Mouse (Mus musculus): ENCODE measurements around the gene Wdr41.

Wdr41 gene

GRCm38 (mm10) chr13:94976219-94977186 is at the start of gene Wdr41:
TSS of gene Wdr41 (plus strand) at chr13:94976344.
- DNase-seq: peak; percentile 91 to 92

DNA sequence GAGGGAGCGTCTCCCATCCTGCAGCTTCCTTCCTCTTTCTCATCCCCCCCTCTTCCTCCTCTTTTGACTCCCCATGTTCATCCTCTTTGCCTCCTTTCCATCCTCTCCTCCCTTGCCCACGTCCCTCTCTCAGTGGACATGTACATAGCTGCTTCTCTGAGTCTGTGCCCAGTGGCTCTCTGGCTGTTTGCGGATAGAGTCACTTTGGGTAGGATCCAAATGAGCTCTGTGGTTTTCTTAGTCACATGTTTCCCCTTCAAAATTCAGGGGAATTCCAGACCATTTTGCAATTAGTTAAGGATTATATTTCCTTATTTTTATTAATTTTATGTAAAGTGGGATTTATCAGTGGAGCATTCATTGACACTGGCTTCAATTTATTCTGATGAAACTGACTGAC is 48.1 kb upstream of the Wdr41 start:
- DNase-seq: no peak

DNA sequence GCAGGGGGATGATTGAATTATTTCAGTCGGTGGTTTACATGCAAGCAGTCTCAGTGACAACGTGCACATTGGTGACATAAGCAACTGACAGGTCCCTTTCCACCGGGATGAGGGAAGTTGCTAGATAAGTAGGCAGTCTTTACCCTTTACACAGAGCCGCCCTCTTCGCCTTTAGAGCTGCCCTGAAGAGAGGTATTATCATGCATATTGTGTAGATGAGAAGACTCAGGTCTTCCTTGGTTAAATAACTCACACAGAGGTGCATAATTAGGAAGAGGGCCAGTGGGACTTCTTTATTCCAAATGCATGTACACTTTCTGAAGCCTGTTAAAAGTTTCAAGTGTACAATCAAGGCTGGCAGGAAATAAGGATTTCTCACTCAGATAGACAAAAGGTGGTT is 37.7 kb upstream of the Wdr41 start:
- no peak for DNase-seq

DNA sequence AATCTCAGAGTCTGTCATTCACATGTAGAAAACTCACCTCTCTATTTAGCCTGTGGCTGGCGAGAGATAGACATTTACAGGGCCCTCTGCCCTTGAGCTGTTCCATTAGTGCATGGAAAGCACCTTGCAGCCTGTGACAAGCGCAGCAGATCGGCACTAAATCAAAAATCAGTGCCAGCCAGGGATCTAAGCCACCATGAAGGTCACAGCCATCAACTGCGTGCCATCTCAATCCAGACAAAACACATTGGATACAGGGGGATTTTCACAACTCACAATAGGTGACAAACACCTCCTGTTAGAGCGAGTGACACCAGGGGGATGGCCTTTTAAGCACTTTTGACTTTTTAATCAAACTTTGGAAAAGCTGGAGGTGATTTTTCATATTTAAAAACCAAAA is 36.0 kb upstream of the Wdr41 start:
- no peak for DNase-seq

GRCm38 (mm10) chr13:94941230-94941629 is 34.9 kb upstream of the Wdr41 start:
- peak; percentile 28 to 71 for DNase-seq

- DNase-seq: no peak
These were observed 20.2 kb upstream of the Wdr41 start for GRCm38 (mm10) chr13:94955941-94956340.

- no peak for DNase-seq
These were observed 18.2 kb upstream of the Wdr41 start for GRCm38 (mm10) chr13:94957965-94958364.

GRCm38 (mm10) chr13:94969992-94970553 is 6.1 kb upstream of the Wdr41 start:
- no peak for DNase-seq

DNA sequence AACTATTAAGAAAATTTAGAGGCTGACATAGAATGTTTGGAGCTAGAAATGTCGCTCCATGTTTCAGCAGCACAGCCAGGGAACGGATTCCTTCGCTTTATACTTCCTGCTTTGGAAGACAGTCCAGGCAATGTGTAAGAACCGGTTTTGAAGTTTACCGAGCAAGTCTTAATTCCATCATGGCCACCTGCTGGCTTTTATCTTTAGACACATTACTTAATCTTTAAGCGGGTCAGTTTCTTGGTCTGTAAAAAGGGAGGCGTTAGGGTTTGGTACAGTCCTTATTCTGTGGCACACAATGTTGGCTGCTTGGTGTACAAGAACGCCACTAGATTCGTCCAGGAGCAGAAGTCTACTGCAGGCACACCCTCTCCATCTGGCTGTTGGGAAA is 321 bp upstream of the Wdr41 start:
- DNase-seq: no peak

GRCm38 (mm10) chr13:94979081-94979480 is 2.9 kb downstream of the Wdr41 start:
- peak in 1 of 2 experiments; percentile 7 for DNase-seq

GRCm38 (mm10) chr13:94990516-94990915 is 14.4 kb downstream of the Wdr41 start:
- peak; percentile 47 to 57 for DNase-seq

GRCm38 (mm10) chr13:95007281-95007680 is 31.1 kb downstream of the Wdr41 start:
- no peak for DNase-seq

DNA sequence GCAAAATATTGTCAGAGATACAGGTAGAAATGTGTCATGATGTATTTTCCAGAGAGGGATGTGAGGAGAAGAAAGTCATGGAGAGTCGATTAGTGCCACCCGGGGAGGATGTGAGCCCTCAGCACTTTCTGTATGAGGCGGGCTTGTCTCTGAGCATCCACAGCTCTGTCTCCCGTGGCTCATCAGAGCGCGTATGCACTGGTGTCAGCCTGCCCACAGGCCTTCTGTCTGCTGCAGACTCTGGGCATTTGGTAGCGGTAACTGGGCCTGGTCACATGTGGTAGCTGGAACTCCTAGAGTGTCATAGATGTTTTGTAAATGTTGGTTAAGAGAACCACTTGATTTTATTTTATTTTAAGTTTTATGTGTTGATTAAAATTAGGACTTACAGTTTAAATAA is 33.1 kb downstream of the Wdr41 start:
- DNase-seq: no peak

DNA sequence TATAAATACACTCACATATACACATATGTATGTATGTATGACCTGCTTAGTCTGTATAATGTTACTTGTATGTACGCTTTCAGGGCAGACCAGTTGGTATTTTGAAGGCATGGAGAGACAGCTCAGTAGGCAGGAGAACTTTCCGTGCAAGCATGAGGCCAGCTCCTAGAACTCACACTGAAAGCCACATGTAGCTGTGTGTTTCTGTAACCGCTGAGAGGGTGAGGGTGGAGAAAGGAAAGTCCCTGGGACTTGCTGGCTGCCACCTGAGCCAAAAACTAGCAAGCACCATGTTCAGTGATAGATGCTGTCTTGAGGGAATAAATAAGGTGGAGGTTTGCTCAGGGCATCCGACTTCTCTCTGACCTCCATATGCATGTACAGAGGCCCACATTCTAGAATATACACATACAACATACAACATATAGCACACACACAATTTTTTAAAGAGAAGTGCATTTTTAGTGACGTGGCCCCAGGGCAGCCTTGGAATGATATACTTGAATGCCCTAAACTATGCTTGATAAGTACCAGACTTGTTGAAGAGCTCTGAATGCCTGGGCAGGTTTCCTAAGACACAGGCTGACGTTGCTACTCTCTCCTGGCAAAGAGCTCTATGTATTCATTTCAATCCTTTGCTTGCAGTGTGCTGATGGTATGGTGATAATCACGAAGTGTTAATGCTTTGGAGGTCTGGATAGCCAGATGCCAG is 35.6 kb downstream of the Wdr41 start:
- no peak for DNase-seq

GRCm38 (mm10) chr13:95017278-95017677 is 41.1 kb downstream of the Wdr41 start:
- DNase-seq: no peak

DNA sequence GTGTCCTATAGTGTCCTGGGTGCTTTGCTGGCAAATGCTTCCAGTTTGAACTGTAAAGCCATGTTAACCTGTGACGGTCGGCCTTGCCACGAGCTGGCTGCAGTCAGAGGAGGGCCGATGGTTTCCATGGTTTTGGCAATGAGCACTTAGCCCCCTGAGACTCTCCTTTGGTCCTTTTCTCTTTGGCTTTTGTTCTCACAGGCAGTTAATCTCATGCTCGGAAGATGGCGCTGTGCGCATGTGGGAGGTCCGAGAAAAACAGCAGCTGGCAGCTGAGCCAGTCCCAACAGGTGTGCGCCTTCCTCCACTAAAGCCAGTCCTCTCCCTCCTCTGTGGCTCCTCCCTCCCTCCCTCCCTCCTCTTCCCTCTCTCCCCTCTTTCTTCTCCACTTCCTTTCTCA is 41.8 kb downstream of the Wdr41 start:
- peak; percentile 32 to 66 for DNase-seq

DNA sequence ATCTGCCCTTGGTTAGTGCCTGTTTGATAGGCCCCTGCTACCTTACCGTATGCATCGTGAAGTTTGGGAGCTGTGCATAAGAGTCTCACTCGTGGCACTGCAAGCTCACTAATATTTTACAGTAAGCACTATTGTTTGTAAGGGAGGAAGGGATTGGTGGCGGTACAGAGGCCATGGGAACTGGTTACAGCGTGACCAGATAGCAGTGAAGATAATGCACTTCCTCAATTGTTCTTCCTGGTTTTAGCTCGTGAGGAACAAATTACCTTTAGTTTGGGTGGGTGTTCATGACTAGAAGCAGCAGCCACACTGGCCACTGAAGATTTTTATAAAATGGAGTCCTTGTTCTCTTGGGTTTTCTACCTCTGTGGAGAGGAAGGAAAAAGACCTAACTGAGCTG is 43.2 kb downstream of the Wdr41 start:
- no peak for DNase-seq

- DNase-seq: no peak
These were observed 44.1 kb downstream of the Wdr41 start for GRCm38 (mm10) chr13:95020216-95020615.

GRCm38 (mm10) chr13:95030828-95031227 is 54.7 kb downstream of the Wdr41 start:
- DNase-seq: no peak

DNA sequence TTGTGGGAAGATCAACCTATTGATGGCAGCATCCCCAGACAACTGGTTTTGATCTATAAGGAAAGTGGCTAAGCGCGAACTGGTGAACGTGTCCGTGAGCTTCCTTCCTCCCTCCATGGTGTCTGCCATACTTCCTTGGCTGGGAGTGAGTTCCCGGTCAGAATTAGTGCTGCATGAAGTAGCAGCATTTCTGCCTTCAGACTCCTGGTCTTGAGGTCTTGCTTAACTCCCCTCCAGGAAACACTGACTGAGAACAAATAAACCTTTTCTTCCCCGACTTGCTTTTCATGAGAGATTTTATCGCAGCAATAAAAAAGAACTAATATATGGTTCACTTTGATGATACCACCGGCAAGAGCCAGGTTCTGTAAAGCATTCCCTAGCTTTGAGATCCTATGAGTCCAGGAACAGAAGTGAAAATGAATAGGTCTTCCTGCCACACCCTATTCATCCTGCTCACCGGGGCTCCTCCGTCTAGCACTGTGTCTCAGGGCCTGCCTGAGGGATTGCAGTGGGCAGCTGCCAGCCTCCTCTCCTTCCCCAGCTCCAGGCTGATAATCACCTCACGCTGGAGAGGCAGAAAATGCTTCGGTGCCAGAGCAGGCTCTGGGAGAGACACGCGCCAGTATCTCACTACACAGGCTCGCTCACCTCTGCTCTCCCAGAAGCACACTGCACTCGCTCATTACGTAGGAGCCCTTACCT is 56.1 kb downstream of the Wdr41 start:
- DNase-seq: no peak

GRCm38 (mm10) chr13:95032973-95033372 is 56.8 kb downstream of the Wdr41 start:
- DNase-seq: no peak

DNA sequence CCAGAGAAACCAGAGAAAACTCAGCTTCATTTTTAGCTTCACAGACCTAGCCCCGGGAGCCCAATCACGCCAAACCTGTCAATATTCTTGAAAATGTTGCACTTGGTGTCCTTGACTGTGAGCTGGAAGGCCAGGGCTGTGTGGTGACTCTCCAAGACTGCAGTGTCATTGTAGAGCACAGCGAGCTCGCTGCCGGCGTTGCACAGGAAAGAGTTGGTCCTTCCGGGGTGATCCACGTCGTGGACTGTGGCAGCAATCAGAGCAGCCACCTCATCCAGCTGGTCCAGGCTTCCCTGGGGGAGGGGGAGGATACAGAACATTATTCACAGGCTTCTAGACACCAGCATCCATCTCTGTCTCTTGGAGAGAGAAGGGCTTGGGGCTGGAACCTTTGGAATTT is 58.0 kb downstream of the Wdr41 start:
- DNase-seq: no peak

DNA sequence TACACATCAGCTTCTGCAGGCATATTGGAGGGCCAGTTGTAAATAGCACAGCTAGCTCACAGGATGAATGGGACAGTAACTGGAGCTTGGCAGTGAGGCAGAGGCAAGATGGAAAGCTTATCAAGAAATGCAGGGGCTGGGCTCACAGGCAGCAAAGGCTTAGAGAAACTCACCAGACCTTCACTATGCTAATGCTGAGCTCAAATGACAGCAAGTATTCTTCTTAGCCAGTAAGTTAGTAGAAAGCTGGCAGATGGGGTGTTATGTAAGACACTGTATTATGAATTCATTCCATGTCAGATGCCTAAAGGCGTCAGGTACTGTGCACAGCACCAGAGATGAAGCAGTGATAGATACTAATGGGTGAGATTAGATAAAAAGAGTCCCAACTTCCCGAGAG is 58.6 kb downstream of the Wdr41 start:
- no peak for DNase-seq

Data from kidney, adult 8-10 months (tissue).